Mouse (Mus musculus): ENCODE results near the gene Qrich2.
"Not testable (repeated sequence)": the region's sequence is repeated elsewhere in the genome, so short reads cannot be mapped to it uniquely, and the experiment has no call there.

Gene Qrich2

GRCm38 (mm10) chr11:116428872-116429859 lies 36.9 kb downstream of the Qrich2 start:
- DNase-seq, result no peak

GRCm38 (mm10) chr11:116426852-116427575 lies 39.0 kb downstream of the Qrich2 start:
- DNase-seq, result no peak

GRCm38 (mm10) chr11:116426328-116426727 lies 39.7 kb downstream of the Qrich2 start:
- not testable (repeated sequence) for DNase-seq

GRCm38 (mm10) chr11:116424621-116425407 lies 41.2 kb downstream of the Qrich2 start:
- no peak for DNase-seq

GRCm38 (mm10) chr11:116423782-116424620 lies 42.0 kb downstream of the Qrich2 start:
- DNase-seq, result no peak

GRCm38 (mm10) chr11:116423214-116423613 lies 42.8 kb downstream of the Qrich2 start:
- DNase-seq, result no peak

GRCm38 (mm10) chr11:116422562-116422961 lies 43.5 kb downstream of the Qrich2 start:
- DNase-seq, result no peak

GRCm38 (mm10) chr11:116421102-116421501 lies 44.9 kb downstream of the Qrich2 start:
- no peak for DNase-seq

- no peak for DNase-seq
These were observed 47.1 kb downstream of the Qrich2 start for GRCm38 (mm10) chr11:116418841-116419462.

- no peak for DNase-seq
These were observed 47.7 kb downstream of the Qrich2 start for GRCm38 (mm10) chr11:116418194-116418840.

- no peak for DNase-seq
These were observed 49.0 kb downstream of the Qrich2 start for GRCm38 (mm10) chr11:116417054-116417453.

GRCm38 (mm10) chr11:116416196-116416943 lies 49.7 kb downstream of the Qrich2 start:
- no peak for DNase-seq

GRCm38 (mm10) chr11:116413631-116414022 lies 52.4 kb downstream of the Qrich2 start:
- no peak for DNase-seq

GRCm38 (mm10) chr11:116412904-116413630 lies 53.0 kb downstream of the Qrich2 start, which contains the start of gene Rnf157:
Gene Rnf157 (minus strand): TSS chr11:116413032.
- DNase-seq, result peak; percentile 95

GRCm38 (mm10) chr11:116412028-116412827 lies 53.8 kb downstream of the Qrich2 start:
- DNase-seq, result peak; percentile 38

- no peak for DNase-seq
These were observed 54.5 kb downstream of the Qrich2 start for GRCm38 (mm10) chr11:116411582-116411981.

GRCm38 (mm10) chr11:116410415-116410814 lies 55.6 kb downstream of the Qrich2 start:
- DNase-seq, result not testable (repeated sequence)

GRCm38 (mm10) chr11:116409008-116409407 lies 57.0 kb downstream of the Qrich2 start:
- no peak for DNase-seq

All from right cerebral cortex, postnatal 25 days (tissue).